Mouse (Mus musculus) neural tube, embryonic 14.5 days (tissue): ENCODE measurements around the gene Ltbp2. TPM values are rescaled to one million over a fixed set of nuclear protein-coding genes. Genes with fewer than 3 reads are reported as not detected.

Experiments used
- ATAC-seq: fragments of 200-750 bp; cut with Nextera tagmentation; 2 replicates; pipeline ENCODE4 v1.8.0; 2017; ENCODE audit warnings: low read depth, mild to moderate bottlenecking, moderate TSS enrichment, moderate library complexity
- H3K27ac ChIP-seq: fragments of 300-500 bp; sonication (generic); 2 replicates; pipeline ENCODE4 v1.5.1; 2014; ENCODE audit warnings: low read depth, mild to moderate bottlenecking, control low read depth, low read length, moderate library complexity, mixed read lengths
- H3K27me3 ChIP-seq: fragments of 300-500 bp; sonication (generic); 2 replicates; pipeline ENCODE4 v1.6.1; 2014; ENCODE audit warnings: low read length; ENCODE audit not compliant: control insufficient read depth, insufficient read depth
- H3K36me3 ChIP-seq: fragments of 300-500 bp; sonication (generic); 2 replicates; pipeline ENCODE4 v1.6.1; 2014; ENCODE audit warnings: low read length, mixed read lengths; ENCODE audit not compliant: control insufficient read depth, insufficient read depth
- H3K4me1 ChIP-seq: fragments of 300-500 bp; sonication (generic); 2 replicates; pipeline ENCODE4 v1.6.1; 2014; ENCODE audit warnings: low read length; ENCODE audit not compliant: control insufficient read depth, insufficient read depth
- H3K4me2 ChIP-seq: fragments of 300-500 bp; sonication (generic); 2 replicates; pipeline ENCODE4 v1.6.1; 2014; ENCODE audit warnings: mild to moderate bottlenecking, low read depth, low read length, control low read depth
- H3K4me3 ChIP-seq: fragments of 300-500 bp; sonication (generic); 2 replicates; pipeline ENCODE4 v1.5.1; 2014; ENCODE audit warnings: low read depth, low read length, control low read depth, mixed read lengths
- H3K9ac ChIP-seq: fragments of 300-500 bp; sonication (generic); replicated peaks from 2 replicates; pipeline ENCODE4 v1.6.1; 2014; ENCODE audit warnings: low read depth, mild to moderate bottlenecking, control low read depth, low read length, mixed read lengths
- H3K9me3 ChIP-seq: fragments of 300-500 bp; sonication (generic); 2 replicates; pipeline ENCODE4 v1.6.1; 2016; ENCODE audit warnings: low read length; ENCODE audit not compliant: control insufficient read depth
- WGBS: fragments of 180-500 bp; shearing (Covaris S2); extraction: QIAGEN DNeasy Blood & Tissue Kit; methylation state at CpG from one replicate; pipeline ENCODE4 v1.1.7; 2014; 5-methylcytosine and 5-hydroxymethylcytosine counted together
- polyA plus RNA-seq: library from polyadenylated mRNA; unstranded; fragments of >200 nt; fragmentation: Nextera tagmentation; extraction: Ambion mirVana; gene quantifications from 2 replicates; pipeline ENCODE4 v1.2.1, GENCODE M21; 2014

Gene Ltbp2
- polyA plus RNA-seq, 1 experiment from 2014 or later = 0.15 TPM

DNA sequence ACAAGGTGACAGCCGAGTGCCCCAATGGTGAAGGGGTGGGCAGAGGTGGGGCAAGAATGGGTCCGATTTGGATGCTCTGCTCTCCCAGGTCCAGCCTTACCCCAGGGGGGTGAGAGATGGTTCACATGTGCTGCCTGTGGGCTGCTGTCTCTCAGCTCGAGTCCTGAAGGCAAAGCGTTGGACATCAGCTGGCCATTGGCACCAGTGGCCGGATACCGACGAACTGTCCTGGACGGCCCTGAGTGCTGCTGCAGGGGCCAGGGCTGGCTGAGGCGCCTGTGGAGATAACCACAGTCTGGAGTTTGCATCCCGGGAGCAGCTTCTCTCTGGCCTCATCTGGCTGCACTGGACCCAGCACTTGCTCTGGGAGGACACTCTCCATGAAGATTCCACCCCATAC, 44.7 kb downstream of the Ltbp2 start:
- Histone ChIP-seq H3K9me3 (no peaks in the 10 kb centered on the region), H3K27me3 (no peaks in the 10 kb centered on the region), H3K4me1 (no peaks in the 10 kb centered on the region), H3K36me3 (no peaks in the 10 kb centered on the region), H3K9ac (no peak overlapping the region), H3K4me3 (no peak overlapping the region), H3K27ac (no peak overlapping the region), H3K4me2 (no peak overlapping the region)
- WGBS = 80% methylated on average over 10 of the region's 10 CpGs
- ATAC-seq = no peak

DNA sequence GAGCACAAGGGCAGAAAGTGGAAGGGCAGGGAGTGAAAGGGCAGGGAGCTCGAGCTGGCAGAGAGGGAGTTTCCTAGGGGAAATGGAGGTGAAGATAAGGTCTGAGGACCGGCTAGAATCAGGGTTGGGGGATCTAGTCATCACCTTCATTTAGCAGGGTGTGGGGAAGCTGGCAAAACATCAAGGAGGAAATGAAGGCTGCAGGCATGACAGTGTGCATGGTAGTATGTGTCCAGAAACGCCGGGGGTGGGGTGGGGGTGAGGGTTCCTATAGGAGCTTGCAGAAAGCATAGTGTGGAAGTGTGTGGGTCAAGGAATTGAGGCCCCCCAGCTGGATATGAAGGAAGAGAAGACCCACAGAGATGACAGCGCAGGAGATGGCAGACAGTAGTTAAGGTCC, 45.2 kb downstream of the Ltbp2 start:
- Histone ChIP-seq H3K9me3 (no peaks in the 10 kb centered on the region), H3K27ac (no peak overlapping the region), H3K27me3 (no peaks in the 10 kb centered on the region), H3K9ac (no peak overlapping the region), H3K4me1 (no peaks in the 10 kb centered on the region), H3K4me2 (no peak overlapping the region), H3K4me3 (no peak overlapping the region), H3K36me3 (no peaks in the 10 kb centered on the region)
- no peak for ATAC-seq
- WGBS = 80% methylated on average over 5 of the region's 5 CpGs

DNA sequence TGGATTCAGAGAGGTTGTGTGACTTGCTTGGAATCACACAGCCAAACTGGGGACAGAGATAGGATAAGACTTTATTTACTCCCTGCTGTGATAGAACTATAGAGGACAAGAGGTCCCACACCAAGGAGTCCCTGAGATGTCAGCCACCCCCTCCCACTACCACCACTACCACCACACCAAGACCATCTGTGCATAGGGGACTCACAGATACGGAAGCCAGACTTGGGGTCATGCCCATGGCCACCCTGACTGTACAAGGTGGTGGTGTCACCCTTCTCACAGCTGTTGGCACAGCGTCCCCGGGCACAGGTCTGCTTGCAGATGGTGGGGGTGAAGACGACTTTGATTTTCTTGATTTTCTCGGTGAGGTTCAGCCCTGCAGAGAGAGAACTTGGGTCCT, 45.9 kb downstream of the Ltbp2 start:
- Histone ChIP-seq H3K36me3 (no peaks in the 10 kb centered on the region), H3K4me2 (no peak overlapping the region), H3K4me1 (no peaks in the 10 kb centered on the region), H3K27ac (no peak overlapping the region), H3K9me3 (no peaks in the 10 kb centered on the region), H3K9ac (no peak overlapping the region), H3K4me3 (no peak overlapping the region), H3K27me3 (no peaks in the 10 kb centered on the region)
- WGBS = 92% methylated on average over 5 of the region's 5 CpGs
- ATAC-seq = no peak

DNA sequence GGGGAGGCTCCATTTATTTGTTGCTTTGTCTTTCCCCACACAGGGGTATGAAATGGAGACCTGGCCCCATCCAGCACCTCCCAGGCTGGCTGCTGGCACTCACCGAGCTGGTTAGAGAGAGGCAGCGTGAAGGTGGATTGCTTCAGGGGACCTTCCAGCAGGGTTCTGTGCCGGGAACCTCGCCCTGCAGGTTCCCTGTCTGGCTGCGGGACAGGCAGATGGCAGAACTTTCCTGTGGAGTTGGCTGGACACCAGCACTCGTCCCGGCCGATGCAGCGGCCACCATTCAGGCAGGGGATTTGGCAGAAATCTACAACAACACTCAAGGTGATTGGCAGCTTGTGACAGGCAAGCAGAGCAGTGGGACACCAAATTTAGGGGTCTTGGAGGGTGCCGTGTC, 46.4 kb downstream of the Ltbp2 start:
- Histone ChIP-seq H3K4me3 (no peak overlapping the region), H3K27ac (no peak overlapping the region), H3K4me1 (no peaks in the 10 kb centered on the region), H3K36me3 (no peaks in the 10 kb centered on the region), H3K4me2 (no peak overlapping the region), H3K9ac (no peak overlapping the region), H3K27me3 (no peaks in the 10 kb centered on the region), H3K9me3 (no peaks in the 10 kb centered on the region)
- ATAC-seq = no peak
- WGBS = 78% methylated on average over 10 of the region's 10 CpGs

DNA sequence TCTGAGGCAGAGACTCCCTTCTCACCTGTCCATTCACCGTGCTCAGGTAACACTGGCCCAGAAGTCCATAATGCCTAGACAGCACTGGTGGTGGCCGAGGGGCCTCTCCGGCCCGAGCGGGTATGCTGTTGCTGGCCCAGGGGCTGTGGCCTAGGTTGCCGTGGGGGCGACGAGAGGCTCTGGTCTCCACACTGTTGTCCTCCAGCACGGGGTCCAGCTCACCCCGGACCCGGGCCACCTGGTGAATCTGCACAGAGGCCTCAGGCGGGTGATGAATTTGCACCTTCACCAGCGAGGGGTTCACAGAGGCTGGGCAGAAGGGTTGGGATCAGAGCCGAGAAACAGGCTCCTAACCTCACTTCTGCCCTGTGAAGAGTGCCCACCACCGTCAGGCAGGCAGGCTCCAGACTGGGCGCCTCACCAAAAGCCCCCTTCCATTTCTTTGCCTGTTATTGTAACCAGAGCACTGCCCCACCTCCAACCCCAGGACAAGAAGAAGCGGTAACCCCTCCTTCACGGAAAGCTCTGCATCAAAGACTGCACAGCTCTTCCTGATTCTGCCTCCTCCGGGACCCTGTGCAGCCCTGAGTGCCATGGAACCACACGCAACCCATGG, 47.1 kb downstream of the Ltbp2 start:
- Histone ChIP-seq H3K4me1 (no peaks in the 10 kb centered on the region), H3K27me3 (no peaks in the 10 kb centered on the region), H3K9me3 (no peaks in the 10 kb centered on the region), H3K9ac (no peak overlapping the region), H3K36me3 (no peaks in the 10 kb centered on the region), H3K4me2 (no peak overlapping the region), H3K27ac (no peak overlapping the region), H3K4me3 (no peak overlapping the region)
- 85% methylated on average over 20 of the region's 20 CpGs for WGBS
- no peak for ATAC-seq

DNA sequence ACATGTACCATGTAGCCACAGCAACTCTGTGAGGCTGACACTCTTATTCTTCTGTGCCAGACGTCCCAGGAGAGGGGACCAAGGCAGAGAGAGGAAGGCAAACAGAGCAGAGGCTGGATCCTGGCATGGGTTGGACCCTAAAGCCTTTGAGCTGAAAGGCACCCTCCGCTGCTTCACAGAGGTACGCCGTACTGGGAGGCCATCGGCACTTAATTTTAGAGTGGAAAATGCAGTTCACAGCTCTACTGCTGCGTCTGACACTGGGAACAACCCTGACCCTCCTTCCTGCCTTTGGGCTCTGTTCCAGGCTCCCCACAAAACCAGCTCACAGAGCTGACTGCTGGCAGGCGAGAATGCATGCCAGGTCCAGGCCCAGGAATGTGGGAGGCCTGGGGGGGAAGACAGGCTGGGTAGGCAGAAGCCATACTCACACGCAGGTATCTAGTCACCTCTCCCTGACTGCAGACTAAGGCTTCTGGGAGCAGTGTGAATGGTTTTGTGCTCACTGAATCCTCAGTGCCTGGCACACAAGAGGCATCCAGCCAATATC, 48.9 kb downstream of the Ltbp2 start:
- Histone ChIP-seq H3K4me1 (no peaks in the 10 kb centered on the region), H3K4me2 (no peak overlapping the region), H3K4me3 (no peak overlapping the region), H3K27ac (no peak overlapping the region), H3K9me3 (no peaks in the 10 kb centered on the region), H3K36me3 (no peaks in the 10 kb centered on the region), H3K9ac (no peak overlapping the region), H3K27me3 (no peaks in the 10 kb centered on the region)
- no peak for ATAC-seq
- WGBS = 53% methylated on average over 8 of the region's 8 CpGs

DNA sequence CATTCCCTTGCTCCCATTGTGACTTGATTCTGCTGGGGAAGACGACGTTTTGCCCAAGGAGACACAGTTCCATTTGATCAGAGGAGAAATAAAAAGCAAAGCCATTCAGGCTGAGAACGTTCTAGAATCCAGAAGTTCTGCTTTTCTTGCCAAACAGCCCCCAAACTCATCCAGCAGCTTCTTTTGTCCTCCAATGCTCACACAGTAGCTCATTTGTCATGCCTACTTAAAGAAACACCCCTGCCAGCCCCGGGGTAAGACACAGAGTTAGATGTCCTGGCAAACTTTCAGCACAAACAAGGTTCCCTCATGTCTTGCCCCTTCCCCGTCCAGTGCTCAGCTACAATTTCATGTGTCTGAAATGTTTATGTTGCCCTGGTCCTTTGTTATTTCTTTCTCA, 52.1 kb downstream of the Ltbp2 start:
- Histone ChIP-seq H3K9me3 (no peaks in the 10 kb centered on the region), H3K27ac (no peak overlapping the region), H3K4me2 (no peak overlapping the region), H3K27me3 (no peaks in the 10 kb centered on the region), H3K36me3 (no peaks in the 10 kb centered on the region), H3K4me3 (no peak overlapping the region), H3K9ac (no peak overlapping the region), H3K4me1 (no peaks in the 10 kb centered on the region)
- no peak for ATAC-seq
- 54% methylated on average over 5 of the region's 5 CpGs for WGBS

DNA sequence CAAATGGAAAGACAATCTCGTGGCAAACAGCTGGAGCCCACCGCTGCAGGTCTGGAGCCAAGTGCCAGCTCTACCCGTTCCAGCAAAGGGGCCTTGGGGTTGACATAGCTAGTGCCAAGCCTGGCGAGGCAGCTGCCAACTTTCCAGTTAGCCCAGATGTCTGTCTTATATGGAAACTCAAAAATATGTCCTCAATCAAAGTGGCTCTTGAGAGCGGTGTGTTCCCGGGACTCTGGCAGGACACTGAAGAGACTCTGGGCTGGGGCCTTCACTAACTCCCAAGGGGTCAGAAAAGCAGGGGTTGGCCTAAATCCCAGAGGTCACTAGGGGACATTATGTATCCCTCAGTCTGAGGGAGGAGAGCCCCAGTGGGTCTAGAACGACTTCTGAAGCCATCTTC, 52.7 kb downstream of the Ltbp2 start:
- no peak for ATAC-seq
- H3K27me3 ChIP-seq = no peaks in the 10 kb centered on the region
- no peak overlapping the region for H3K4me2 ChIP-seq
- H3K36me3 ChIP-seq = no peaks in the 10 kb centered on the region
- no peak overlapping the region for H3K9ac ChIP-seq
- 78% methylated on average over 7 of the region's 7 CpGs for WGBS
- H3K4me1 ChIP-seq = no peaks in the 10 kb centered on the region
- no peak overlapping the region for H3K27ac ChIP-seq
- H3K4me3 ChIP-seq = no peak overlapping the region
- H3K9me3 ChIP-seq = no peaks in the 10 kb centered on the region

DNA sequence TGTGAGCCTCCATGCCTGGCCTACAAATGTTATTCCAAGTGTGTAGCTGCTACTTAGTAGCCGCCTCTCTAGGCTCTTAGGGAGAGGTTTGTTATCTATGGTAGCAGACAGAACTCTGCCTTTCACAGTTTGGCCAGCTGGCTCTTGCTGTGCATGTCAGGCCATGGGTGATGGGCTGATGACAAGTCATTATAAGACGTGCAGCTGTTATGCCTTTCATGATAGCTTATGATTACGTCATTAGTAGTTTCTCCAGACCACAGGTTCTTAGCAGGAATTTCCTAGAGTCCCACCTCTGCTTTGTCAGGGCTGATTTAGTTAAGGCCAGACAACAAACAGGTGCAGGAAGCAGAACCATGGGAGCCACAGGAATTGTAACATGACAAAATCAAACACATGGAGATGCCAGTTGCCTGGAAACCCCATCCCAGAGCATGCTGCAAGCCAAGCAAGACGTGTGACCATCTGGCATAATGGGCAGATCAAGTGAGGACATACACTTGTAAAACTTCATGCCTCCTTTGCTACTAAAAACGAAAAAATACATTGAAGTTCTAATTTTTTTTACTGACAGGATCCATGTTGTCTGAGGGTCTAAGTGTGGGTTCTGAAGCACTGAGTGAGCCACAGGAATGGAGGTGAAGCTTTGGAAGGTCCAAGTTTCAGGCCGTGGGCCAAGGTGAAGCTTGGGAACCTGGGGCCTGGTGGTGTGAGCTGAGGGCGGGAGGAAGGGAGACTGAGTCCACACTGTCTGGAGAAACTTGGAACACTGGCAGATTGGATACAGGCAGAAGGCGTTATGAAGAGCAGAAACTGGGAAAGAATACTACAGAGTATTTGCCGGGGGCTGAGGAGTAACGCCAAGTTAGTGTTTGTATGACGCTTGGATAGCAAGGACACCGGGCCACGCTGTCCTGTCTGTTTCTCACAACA, 56.8 kb downstream of the Ltbp2 start:
- 87% methylated on average over 13 of the region's 13 CpGs for whole genome bisulfite sequencing
- no peak overlapping the region for H3K4me3 ChIP-seq
- no peak overlapping the region for H3K27ac ChIP-seq
- no peaks in the 10 kb centered on the region for H3K36me3 ChIP-seq
- H3K9ac ChIP-seq = no peak overlapping the region
- ATAC-seq = no peak
- H3K4me2 ChIP-seq = no peak overlapping the region
- H3K4me1 ChIP-seq = no peaks in the 10 kb centered on the region
- no peaks in the 10 kb centered on the region for H3K27me3 ChIP-seq
- no peaks in the 10 kb centered on the region for H3K9me3 ChIP-seq
